27 mouse cellular contexts compared by ENCODE assay signal in genomic region chr9:15245319-15246075, GRCm38 (mm10). TPM values are rescaled to one million over a fixed set of nuclear protein-coding genes. Genes with fewer than 3 reads are reported as not detected.
A peak's percentile ranks its signal among the peaks of the same experiment; 100 is the strongest.
DNase-seq lines count a peak whose midpoint lies in the region; ATAC-seq lines count a peak whose summit lies in the region.
"Had no signal": no experiment of that assay in that cellular context is flagged by ENCODE, and none has a peak within 500 bp of the region (broad histone marks: within the 10 kb centered on the region; RNA-seq: fewer than 3 reads in every experiment).

No protein-coding gene starts in this region.

- no peaks in the 10 kb centered on the region for H3K9me3 ChIP-seq in liver, embryonic 16.5 days (replicated peaks; ENCODE audit: control insufficient read depth, low read length)
- H3K9me3 ChIP-seq in liver, embryonic 11.5 days (ENCODE audit: control insufficient read depth, low read length): no peaks in the 10 kb centered on the region
- H3K9me3 ChIP-seq: embryonic facial prominence, embryonic 12.5 days; hindbrain, embryonic 13.5 days; liver, embryonic 15.5 days; midbrain, embryonic 13.5 days had no signal

- no peak overlapping the region for H3K27ac ChIP-seq in liver, embryonic 16.5 days (ENCODE audit: low read length)
- no peak overlapping the region for H3K27ac ChIP-seq in liver, embryonic 11.5 days (ENCODE audit: low read depth, low read length)
- H3K27ac ChIP-seq: embryonic facial prominence, embryonic 12.5 days; hindbrain, embryonic 13.5 days; left cerebral cortex, adult 2 months; liver, embryonic 15.5 days; midbrain, embryonic 13.5 days had no signal

- H3K27me3 ChIP-seq in liver, embryonic 16.5 days (ENCODE audit: control insufficient read depth, insufficient read depth, low read depth, low read length): no peaks in the 10 kb centered on the region
- H3K27me3 ChIP-seq in liver, embryonic 11.5 days (replicated peaks; ENCODE audit: control insufficient read depth, insufficient read depth, low read length): no peaks in the 10 kb centered on the region
- H3K27me3 ChIP-seq: embryonic facial prominence, embryonic 12.5 days; liver, embryonic 15.5 days; midbrain, embryonic 13.5 days; Patski had no signal

- H3K4me2 ChIP-seq in liver, embryonic 16.5 days (ENCODE audit: low read depth, low read length): no peak overlapping the region
- H3K4me2 ChIP-seq in liver, embryonic 11.5 days: no peak overlapping the region
- H3K4me2 ChIP-seq: embryonic facial prominence, embryonic 12.5 days; heart, embryonic 11.5 days; hindbrain, embryonic 13.5 days; liver, embryonic 15.5 days; midbrain, embryonic 13.5 days had no signal

- no peaks in the 10 kb centered on the region for H3K36me3 ChIP-seq in liver, embryonic 16.5 days (ENCODE audit: control insufficient read depth, insufficient read depth)
- no peaks in the 10 kb centered on the region for H3K36me3 ChIP-seq in liver, embryonic 11.5 days (ENCODE audit: control insufficient read depth, insufficient read depth, low read length)
- H3K36me3 ChIP-seq: embryonic facial prominence, embryonic 12.5 days; hindbrain, embryonic 13.5 days; liver, embryonic 15.5 days; midbrain, embryonic 13.5 days had no signal

- H3K4me1 ChIP-seq in liver, embryonic 16.5 days (ENCODE audit: control insufficient read depth, low read depth, low read length): no peaks in the 10 kb centered on the region
- H3K4me1 ChIP-seq in liver, embryonic 11.5 days (replicated peaks; ENCODE audit: control insufficient read depth, insufficient read depth, low read length): peaks cover 7% of the 10 kb centered on the region
- H3K4me1 ChIP-seq: embryonic facial prominence, embryonic 12.5 days; hindbrain, embryonic 13.5 days; midbrain, embryonic 13.5 days had no signal

- WGBS in liver, embryonic 16.5 days (ENCODE audit: insufficient replicate concordance): 51% methylated on average over 14 of the region's 14 CpGs
- WGBS in liver, embryonic 11.5 days: 60% methylated on average over 14 of the region's 14 CpGs

- 0 out of 2 replicates have a peak, but pooled peaks have one; percentile 24 for ATAC-seq in liver, embryonic 16.5 days (ENCODE audit: low read depth)
- ATAC-seq in liver, embryonic 11.5 days (replicated peaks; ENCODE audit: low FRiP score): no peak
- ATAC-seq: activated CD4-positive, CD25-positive, alpha-beta regulatory T cell, adult 4 months; CD4-positive, CD25-positive, alpha-beta regulatory T cell, adult 4 months; forebrain, embryonic 14.5 days; inflammation-experienced regulatory T-cells, adult 6 months; midbrain, embryonic 13.5 days; Patski had no signal

- peak; percentile 46 for DNase-seq in heart, adult 11 months
- DNase-seq in heart, adult 9 months (ENCODE audit: low spot score in 2 of 2): no peak
- DNase-seq in liver, embryonic 11.5 days (ENCODE audit: low spot score): no peak
- DNase-seq in kidney, postnatal 25 days: peak; percentile 22 to 69
- DNase-seq in yolk sac, embryonic 10.5 days (ENCODE audit: low spot score): peak; percentile 86
- no peak for DNase-seq in T-cell, adult 2 months (ENCODE audit: low spot score)
- DNase-seq in urinary bladder, postnatal 14 days (ENCODE audit: low spot score): no peak
- DNase-seq: adrenal gland, postnatal 14 days; cerebellum, postnatal 10 days; gastrocnemius, postnatal 25 days; heart, postnatal 10 days; lung, postnatal 10 days; right cerebral cortex, postnatal 14 days; thymus, postnatal 36 days had no signal

- H3K4me3 ChIP-seq in liver, embryonic 16.5 days (ENCODE audit: low read depth, low read length): no peak overlapping the region
- H3K4me3 ChIP-seq in liver, embryonic 11.5 days (ENCODE audit: low read depth, low read length): no peak overlapping the region
- H3K4me3 ChIP-seq: embryonic facial prominence, embryonic 12.5 days; erythroblast, embryonic 14.5 days; hindbrain, embryonic 13.5 days; left cerebral cortex, adult 2 months; liver, embryonic 15.5 days; midbrain, embryonic 13.5 days had no signal

- no peak overlapping the region for H3K9ac ChIP-seq in liver, embryonic 16.5 days (ENCODE audit: low read depth, low read length)
- H3K9ac ChIP-seq in liver, embryonic 11.5 days (ENCODE audit: low read depth, low read length): no peak overlapping the region
- H3K9ac ChIP-seq: embryonic facial prominence, embryonic 12.5 days; hindbrain, embryonic 13.5 days; liver, embryonic 15.5 days; midbrain, embryonic 13.5 days had no signal

RNA-seq across cellular contexts. Expression of gene Vstm5, which starts 6.7 kb away (rescaled TPM):
- 0.25 and 0.30 TPM in 2 replicates for polyA plus RNA-seq in liver, embryonic 16.5 days (2015; fragmentation: Nextera tagmentation; extraction: Ambion mirVana)
- 0.84 and 1.4 TPM in 2 replicates for polyA plus RNA-seq in liver, embryonic 11.5 days (2014; fragmentation: Nextera tagmentation; extraction: Ambion mirVana)
- polyA plus RNA-seq: activated CD4-positive, CD25-positive, alpha-beta regulatory T cell, adult 4 months; erythroblast, embryonic 14.5 days; inflammation-experienced regulatory T-cells, adult 6 months had no signal

RNA-seq across cellular contexts. Expression of gene Med17, which starts 34.2 kb away (rescaled TPM):
- polyA plus RNA-seq in liver, embryonic 16.5 days (2015; fragmentation: Nextera tagmentation; extraction: Ambion mirVana): 12.4 and 13.4 TPM in 2 replicates
- polyA plus RNA-seq in liver, embryonic 11.5 days (2014; fragmentation: Nextera tagmentation; extraction: Ambion mirVana): 41.9 and 47.3 TPM in 2 replicates

Comparison
In these comparisons a context has a peak if more than half of its experiments do, and no peak if none do; other contexts are left out.
1. DNase-seq: peak in heart, adult 11 months (single experiment), kidney, postnatal 25 days (2 of 2) and yolk sac, embryonic 10.5 days (single experiment); none in heart, adult 9 months (0 of 2), liver, embryonic 11.5 days (single experiment), T-cell, adult 2 months (single experiment) and urinary bladder, postnatal 14 days (single experiment).